Mouse (Mus musculus) limb, embryonic 10.5 days (tissue): ENCODE measurements at regions not wholly inside any gene's neighbourhood (a gene's known extent, or its start where the extent isn't known, plus 50 kb on each side); places are given as distances from the start of the nearest gene placed in this dataset.
A peak's percentile ranks its signal among the peaks of the same experiment; 100 is the strongest.
"Not testable (repeated sequence)": the region's sequence is repeated elsewhere in the genome, so short reads cannot be mapped to it uniquely, and the experiment has no call there.

Source experiments
- DNase-seq: peaks from one replicate; pipeline ENCODE4 v3.0.0-alpha.2; 2017; ENCODE audit warnings: low spot score
- H3K27ac ChIP-seq: fragments of 300-500 bp; sonication (generic); 2 replicates; pipeline ENCODE4 v1.5.1; 2016; ENCODE audit warnings: mild to moderate bottlenecking
- H3K27me3 ChIP-seq: fragments of 300-500 bp; sonication (generic); 2 replicates; pipeline ENCODE4 v1.6.1; 2016; ENCODE audit warnings: low read depth, mild to moderate bottlenecking; ENCODE audit not compliant: poor library complexity, severe bottlenecking
- H3K36me3 ChIP-seq: fragments of 300-500 bp; sonication (generic); 2 replicates; pipeline ENCODE4 v1.6.1; 2016; ENCODE audit warnings: mild to moderate bottlenecking, moderate library complexity
- H3K4me1 ChIP-seq: fragments of 300-500 bp; sonication (generic); 2 replicates; pipeline ENCODE4 v1.6.1; 2016
- H3K4me3 ChIP-seq: fragments of 300-500 bp; sonication (generic); 2 replicates; pipeline ENCODE4 v1.5.1; 2016; ENCODE audit warnings: mild to moderate bottlenecking, moderate library complexity
- H3K9me3 ChIP-seq: fragments of 300-500 bp; sonication (generic); replicated peaks from 2 replicates; pipeline ENCODE4 v1.6.1; 2016; ENCODE audit warnings: mild to moderate bottlenecking
- WGBS: fragments of 180-500 bp; shearing (Covaris S2); methylation state at CpG from one replicate; pipeline ENCODE4 v1.1.7; 2016; 5-methylcytosine and 5-hydroxymethylcytosine counted together

- WGBS, result 44% methylated on average over 2 of the region's 2 CpGs
- Histone ChIP-seq H3K27me3 (no peaks in the 10 kb centered on the region), H3K4me3 (no peak overlapping the region), H3K27ac (no peak overlapping the region), H3K9me3 (no peaks in the 10 kb centered on the region), H3K4me1 (peaks cover 6% of the 10 kb centered on the region; the same call in 1 of the 2 replicates), H3K36me3 (no peaks in the 10 kb centered on the region)
- no peak for DNase-seq
Measured at GRCm38 (mm10) chr4:31293752-31294151, 670.1 kb upstream of the Map3k7 start.

DNA sequence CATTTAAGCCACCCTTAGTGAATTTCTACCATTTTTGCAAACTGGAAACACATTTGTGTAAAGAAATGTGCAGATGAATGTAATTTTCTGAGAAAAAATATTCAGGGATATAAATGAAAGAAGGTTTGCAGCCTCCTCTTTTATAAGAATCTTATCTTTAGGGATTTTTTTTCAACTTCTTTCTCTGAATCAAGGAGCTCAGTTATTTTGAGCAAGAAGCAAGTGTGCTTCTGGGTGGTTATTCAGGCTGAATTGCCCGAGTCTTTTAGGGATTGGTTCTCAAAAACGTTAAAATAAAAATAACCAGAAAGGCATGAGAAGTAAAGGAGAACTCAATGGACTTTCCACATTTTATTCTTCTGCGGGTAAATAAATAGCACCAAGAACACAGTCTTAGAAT is 666.0 kb upstream of the Map3k7 start:
- Histone ChIP-seq H3K36me3 (no peaks in the 10 kb centered on the region), H3K4me1 (no peaks in the 10 kb centered on the region), H3K27ac (no peak overlapping the region), H3K9me3 (no peaks in the 10 kb centered on the region), H3K4me3 (no peak overlapping the region), H3K27me3 (no peaks in the 10 kb centered on the region)
- 92% methylated on average over 3 of the region's 3 CpGs for WGBS
- DNase-seq, result no peak

GRCm38 (mm10) chr4:31319269-31319668 is 644.6 kb upstream of the Map3k7 start:
- 40% methylated on average over 6 of the region's 6 CpGs for WGBS
- Histone ChIP-seq H3K36me3 (no peaks in the 10 kb centered on the region), H3K9me3 (no peaks in the 10 kb centered on the region), H3K4me1 (peaks cover 16% of the 10 kb centered on the region), H3K27ac (no peak overlapping the region), H3K27me3 (no peaks in the 10 kb centered on the region), H3K4me3 (no peak overlapping the region)
- no peak for DNase-seq

DNA sequence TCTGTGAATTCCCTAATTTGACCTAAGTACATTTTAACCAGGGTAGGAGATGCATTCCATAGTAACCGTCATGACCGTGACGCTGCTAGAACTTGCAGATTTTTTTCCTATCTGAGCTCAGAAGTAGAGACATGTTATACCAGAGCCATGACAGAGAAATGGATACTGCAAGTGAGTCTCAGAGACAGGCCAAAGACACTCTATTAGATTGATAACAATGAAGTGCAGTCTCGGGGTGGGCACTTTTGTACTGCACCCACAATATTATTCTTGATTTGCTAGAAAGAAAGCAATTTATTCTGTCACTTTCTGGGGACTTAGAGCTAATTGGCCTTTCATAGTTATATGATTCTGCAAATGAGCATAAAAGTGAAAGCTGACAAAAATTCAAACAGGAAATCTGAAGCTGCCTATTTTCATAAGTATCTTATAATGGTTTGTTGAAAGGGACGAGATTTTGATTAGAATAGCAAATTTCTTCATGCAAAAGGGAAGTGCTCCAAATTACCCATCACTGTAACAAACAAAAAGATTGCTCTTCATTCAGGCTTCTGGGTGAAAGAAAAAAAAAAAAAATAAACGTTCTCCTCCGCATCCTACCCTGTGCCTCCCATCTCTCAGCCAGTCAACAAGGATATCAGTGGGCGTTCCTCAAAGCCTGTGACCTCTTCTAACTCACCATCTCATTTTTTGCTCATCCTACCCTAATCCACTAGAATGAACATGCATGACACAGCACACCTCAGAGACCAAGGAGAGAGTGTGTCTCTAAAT is 643.0 kb upstream of the Map3k7 start:
- no peak for DNase-seq
- WGBS, result 79% methylated on average over 8 of the region's 8 CpGs

DNA sequence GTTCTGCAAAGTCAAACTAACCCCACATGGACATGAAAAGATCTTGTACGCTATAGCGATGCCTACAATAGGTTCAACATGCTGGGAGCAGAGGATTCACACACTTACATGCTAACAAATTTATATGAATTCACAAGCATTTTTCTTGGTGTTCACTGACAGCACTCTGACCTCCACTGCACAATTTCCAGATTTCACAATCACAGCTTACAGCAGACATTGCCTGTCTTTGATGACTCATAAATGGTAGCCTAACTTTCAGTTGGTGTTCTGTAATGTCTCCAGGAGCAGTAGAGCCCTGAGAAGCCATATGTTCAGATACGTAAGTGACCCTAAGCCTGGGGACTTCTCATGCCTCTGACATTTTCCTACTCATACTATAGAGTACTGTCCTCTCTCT is 640.1 kb upstream of the Map3k7 start:
- H3K4me3 ChIP-seq, result no peak overlapping the region
- H3K27me3 ChIP-seq, result no peaks in the 10 kb centered on the region
- peaks cover 17% of the 10 kb centered on the region for H3K4me1 ChIP-seq
- H3K9me3 ChIP-seq, result no peaks in the 10 kb centered on the region
- 97% methylated on average over 3 of the region's 3 CpGs for WGBS
- no peak overlapping the region for H3K27ac ChIP-seq
- H3K36me3 ChIP-seq, result no peaks in the 10 kb centered on the region
- DNase-seq, result no peak

More for the DNA sequence above, 643.0 kb upstream of the Map3k7 start:
- Histone ChIP-seq H3K9me3 (no peaks in the 10 kb centered on the region), H3K4me3 (no peak overlapping the region), H3K27me3 (no peaks in the 10 kb centered on the region), H3K4me1 (peaks cover 16% of the 10 kb centered on the region), H3K36me3 (no peaks in the 10 kb centered on the region), H3K27ac (no peak overlapping the region)

- Histone ChIP-seq H3K9me3 (no peaks in the 10 kb centered on the region), H3K27me3 (no peaks in the 10 kb centered on the region), H3K4me3 (no peak overlapping the region), H3K27ac (no peak overlapping the region), H3K4me1 (0 out of 2 replicates have a peak, but pooled peaks cover 2% of the 10 kb centered on the region), H3K36me3 (no peaks in the 10 kb centered on the region)
- no peak for DNase-seq
- 70% methylated on average over 5 of the region's 5 CpGs for WGBS
Measured at GRCm38 (mm10) chr4:31328798-31329197, 635.1 kb upstream of the Map3k7 start.

- no peak overlapping the region for H3K4me3 ChIP-seq
- H3K4me1 ChIP-seq, result 0 out of 2 replicates have a peak, but pooled peaks cover 2% of the 10 kb centered on the region
- no peaks in the 10 kb centered on the region for H3K36me3 ChIP-seq
- no peaks in the 10 kb centered on the region for H3K27me3 ChIP-seq
- no peak for DNase-seq
- H3K9me3 ChIP-seq, result no peaks in the 10 kb centered on the region
- no peak overlapping the region for H3K27ac ChIP-seq
Measured at GRCm38 (mm10) chr4:31331053-31331452, 632.8 kb upstream of the Map3k7 start.

DNA sequence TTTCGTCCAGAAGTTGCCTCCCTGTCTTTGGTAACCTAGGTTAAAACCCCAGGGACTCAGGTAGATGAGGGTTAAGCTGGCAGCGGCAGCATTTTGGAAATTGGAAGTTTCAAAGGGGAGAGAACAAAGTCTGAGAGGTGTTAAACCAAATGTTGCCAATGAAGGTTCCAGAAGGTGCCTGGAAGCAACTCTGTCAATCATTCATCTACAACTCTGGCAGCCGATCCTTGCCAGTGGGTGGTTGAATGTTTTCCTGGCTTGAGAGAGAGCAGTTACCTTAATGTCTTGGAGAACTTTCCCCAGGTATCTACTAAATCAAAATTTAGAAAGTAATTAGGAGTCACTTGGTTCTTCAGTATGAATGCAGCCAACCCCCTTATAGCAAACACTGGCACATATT is 628.2 kb upstream of the Map3k7 start:
- no peak for DNase-seq
- Histone ChIP-seq H3K27me3 (no peaks in the 10 kb centered on the region), H3K27ac (no peak overlapping the region), H3K4me3 (no peak overlapping the region), H3K4me1 (peaks cover 9% of the 10 kb centered on the region), H3K36me3 (no peaks in the 10 kb centered on the region), H3K9me3 (no peaks in the 10 kb centered on the region)
- WGBS, result 82% methylated on average over 3 of the region's 3 CpGs

- H3K27ac ChIP-seq, result peak overlapping the region; percentile 37; the same call in 1 of the 2 replicates
- 55% methylated on average over 4 of the region's 4 CpGs for WGBS
Measured at GRCm38 (mm10) chr4:31337980-31338379, 625.9 kb upstream of the Map3k7 start.

DNA sequence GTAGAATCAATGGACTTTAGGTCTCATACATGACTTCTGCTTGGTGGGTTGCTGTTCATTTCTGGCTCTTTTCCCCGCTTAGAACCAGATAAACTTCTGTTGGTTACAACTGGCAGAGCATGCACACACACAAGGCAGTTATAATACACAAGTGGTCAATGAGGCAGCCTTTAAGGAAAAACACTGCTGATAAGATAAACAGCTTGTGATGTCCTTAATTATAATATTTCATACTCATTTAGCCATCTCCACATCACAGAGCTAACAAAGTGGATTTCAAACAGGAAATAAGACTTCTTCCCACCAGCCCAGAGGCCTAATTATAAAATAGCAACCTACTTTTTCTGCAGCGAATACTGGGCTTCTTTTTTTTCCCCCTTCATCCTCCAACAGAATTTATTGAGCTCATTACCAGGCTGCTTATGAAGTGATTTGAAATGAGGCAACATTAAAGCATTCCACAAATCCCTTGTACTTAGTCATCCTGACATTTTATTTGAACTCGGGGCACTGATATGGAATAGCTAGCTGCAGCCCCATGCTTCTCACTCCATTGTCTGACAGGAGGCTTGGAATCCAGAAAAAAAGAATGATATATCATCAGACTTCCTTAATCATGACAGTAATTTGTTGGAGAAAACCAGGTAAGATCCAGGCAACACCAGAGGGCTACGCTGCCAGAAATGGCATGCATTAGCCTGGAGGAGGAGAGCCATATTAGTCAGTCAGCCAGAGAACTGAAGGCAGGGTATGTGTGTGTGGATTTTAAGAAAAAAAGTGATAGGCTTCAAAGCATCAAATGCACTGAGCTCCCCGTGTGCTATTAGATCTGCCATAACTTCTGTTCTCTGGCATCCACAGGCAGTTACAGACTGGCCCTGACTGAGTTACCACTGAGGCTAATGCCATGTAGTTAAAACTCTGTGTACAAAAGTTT is 620.3 kb upstream of the Map3k7 start:
- no peaks in the 10 kb centered on the region for H3K36me3 ChIP-seq
- no peaks in the 10 kb centered on the region for H3K9me3 ChIP-seq

More at GRCm38 (mm10) chr4:31337980-31338379, 625.9 kb upstream of the Map3k7 start:
- Histone ChIP-seq H3K27me3 (no peaks in the 10 kb centered on the region), H3K4me3 (no peak overlapping the region), H3K36me3 (no peaks in the 10 kb centered on the region), H3K9me3 (no peaks in the 10 kb centered on the region), H3K4me1 (peaks cover 13% of the 10 kb centered on the region)
- no peak for DNase-seq

DNA sequence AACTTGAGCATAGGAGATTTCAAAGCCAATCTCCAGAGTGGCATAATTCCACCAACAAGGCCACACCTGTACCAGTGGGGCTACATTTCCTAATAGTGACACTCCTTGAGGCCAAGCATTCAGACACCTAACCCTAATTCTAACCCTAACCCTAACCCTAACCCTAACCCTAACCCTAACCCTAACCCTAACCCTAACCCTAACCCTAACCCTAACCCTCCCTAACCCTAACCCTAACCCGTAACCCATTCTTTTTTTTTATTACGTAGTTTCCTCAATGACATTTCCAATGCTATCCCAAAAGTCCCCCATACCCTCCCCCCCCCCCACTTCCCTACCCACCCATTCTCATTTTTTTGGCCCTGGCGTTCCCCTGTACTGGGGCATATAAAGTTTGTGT is 609.9 kb upstream of the Map3k7 start:
- whole genome bisulfite sequencing, result 98% methylated on average over 2 of the region's 3 CpGs
- H3K27me3 ChIP-seq, H3K4me1 ChIP-seq, H3K27ac ChIP-seq, H3K9me3 ChIP-seq, DNase-seq, H3K4me3 ChIP-seq, H3K36me3 ChIP-seq: not testable (repeated sequence)

More for the DNA sequence above, 620.3 kb upstream of the Map3k7 start:
- Histone ChIP-seq H3K27ac (peak overlapping the region; percentile 56), H3K4me3 (no peak overlapping the region), H3K4me1 (peaks cover 19% of the 10 kb centered on the region), H3K27me3 (no peaks in the 10 kb centered on the region)
- no peak for DNase-seq
- WGBS, result 29% methylated on average over 5 of the region's 5 CpGs

GRCm38 (mm10) chr4:31354953-31355352 is 608.9 kb upstream of the Map3k7 start:
- 89% methylated on average over 2 of the region's 2 CpGs for WGBS
- no peaks in the 10 kb centered on the region for H3K27me3 ChIP-seq
- no peaks in the 10 kb centered on the region for H3K36me3 ChIP-seq
- no peak for DNase-seq
- no peaks in the 10 kb centered on the region for H3K9me3 ChIP-seq
- no peak overlapping the region for H3K27ac ChIP-seq
- H3K4me1 ChIP-seq, result no peaks in the 10 kb centered on the region
- no peak overlapping the region for H3K4me3 ChIP-seq

DNA sequence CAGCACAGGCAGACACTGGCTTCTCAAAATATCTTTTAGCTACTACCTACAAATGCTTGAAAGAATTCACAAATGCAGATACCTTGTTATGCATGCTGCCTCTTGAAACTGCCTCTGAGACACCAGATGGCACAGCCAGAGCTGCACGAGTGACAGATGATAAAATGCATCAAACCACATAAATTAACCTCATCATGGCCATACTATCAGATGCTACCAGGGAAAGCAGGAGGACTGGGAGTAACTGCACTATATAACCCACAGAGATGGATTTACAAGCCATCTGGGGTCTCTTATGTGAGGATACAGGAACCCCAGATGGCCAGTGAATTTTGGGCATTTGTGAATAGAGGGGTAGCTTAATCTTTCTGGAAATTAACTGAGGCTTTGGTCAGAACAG is 597.7 kb upstream of the Map3k7 start:
- no peak for DNase-seq
- 77% methylated on average over 1 of the region's 1 CpGs for WGBS
- Histone ChIP-seq H3K4me1 (no peaks in the 10 kb centered on the region), H3K27me3 (no peaks in the 10 kb centered on the region), H3K36me3 (no peaks in the 10 kb centered on the region), H3K27ac (no peak overlapping the region), H3K4me3 (no peak overlapping the region), H3K9me3 (no peaks in the 10 kb centered on the region)
